Mouse (Mus musculus): ENCODE results near the gene Rfc2. TPM values are rescaled to one million over a fixed set of nuclear protein-coding genes. Genes with fewer than 3 reads are reported as not detected.

Gene Rfc2
- total RNA-seq, 2 experiments from 2014 or later: 24.8 TPM

DNA sequence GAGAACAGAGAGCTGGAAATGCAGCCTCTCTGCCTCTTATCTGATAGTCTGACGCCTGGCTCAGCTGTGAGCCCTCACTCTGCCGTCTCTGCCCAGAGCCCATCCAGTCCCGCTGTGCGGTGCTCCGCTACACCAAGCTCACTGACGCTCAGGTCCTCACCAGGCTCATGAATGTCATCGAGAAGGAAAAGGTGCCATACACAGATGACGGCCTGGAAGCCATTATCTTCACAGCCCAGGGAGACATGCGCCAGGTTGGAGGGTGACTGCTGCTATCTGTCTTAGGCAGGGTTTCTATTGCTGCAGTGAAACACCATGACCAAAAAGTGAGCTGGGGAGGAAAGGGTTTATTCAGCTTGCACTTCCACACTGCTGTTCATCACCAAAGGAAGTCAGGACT, 11.9 kb downstream of the Rfc2 start:
- DNase-seq (ENCODE audit: low spot score): no peak
- intact Hi-C loops (cut with DNase I): no loop called here

DNA sequence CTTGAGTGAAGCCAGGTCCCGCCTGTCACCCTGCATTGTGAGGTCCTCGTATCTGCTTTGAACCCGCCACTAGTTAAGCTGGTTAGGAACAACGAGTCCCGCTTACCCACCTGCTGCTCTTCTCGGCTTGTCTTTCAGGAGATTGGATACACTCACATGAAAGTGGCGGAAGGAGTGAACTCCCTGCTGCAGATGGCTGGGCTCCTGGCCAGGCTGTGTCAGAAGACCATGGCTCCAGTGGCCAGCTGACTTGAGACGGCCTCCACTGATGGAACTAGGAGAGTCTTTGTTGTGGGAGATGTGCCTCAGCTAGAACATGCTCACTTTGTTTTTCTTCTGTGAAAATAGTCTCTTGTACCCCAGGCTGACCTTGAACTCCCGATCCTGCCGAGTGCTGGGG, 16.5 kb downstream of the Rfc2 start:
- intact Hi-C loops (cut with DNase I): no loop called here
- no peak for DNase-seq (ENCODE audit: low spot score)

DNA sequence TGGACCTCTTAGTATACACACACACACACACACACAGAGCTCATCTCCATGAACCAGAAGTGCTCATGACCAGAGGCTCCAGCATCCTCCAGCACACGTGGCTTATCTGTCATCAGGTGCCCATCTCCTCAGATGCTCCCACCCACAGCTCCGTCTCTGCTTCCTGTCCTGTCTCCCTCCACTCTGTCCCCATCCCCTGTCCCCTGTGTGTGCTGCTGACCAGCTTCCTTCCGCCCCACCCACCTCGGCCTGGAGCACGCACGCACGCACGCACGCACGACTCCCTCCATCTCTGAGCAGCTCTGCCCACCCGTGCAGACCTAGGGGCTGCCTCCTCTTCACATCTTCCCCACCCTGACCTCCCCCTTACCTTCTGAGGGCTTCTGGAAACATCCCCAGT, 23.2 kb downstream of the Rfc2 start:
- no peak for DNase-seq (ENCODE audit: low spot score)
- intact Hi-C loops (cut with DNase I): no loop called here

DNA sequence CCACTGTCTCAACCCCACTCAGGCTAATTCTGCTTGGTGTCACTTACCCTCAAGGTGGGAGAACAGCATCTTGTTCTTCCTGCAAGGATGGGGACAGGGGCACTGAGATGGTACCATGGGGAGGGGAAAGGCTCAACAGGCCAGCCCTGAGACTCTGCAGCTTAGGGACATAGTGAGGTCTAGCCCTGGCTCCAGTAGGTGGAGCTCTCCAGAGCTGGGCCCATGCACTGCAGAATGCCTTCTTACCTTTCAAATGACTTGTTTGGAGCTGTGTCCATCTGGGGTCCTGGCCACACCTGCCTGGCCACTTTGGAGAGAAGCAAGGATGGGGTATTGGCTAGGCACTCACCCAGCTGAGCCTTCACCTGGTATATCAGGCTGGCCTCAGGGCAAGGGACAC, 25.1 kb downstream of the Rfc2 start:
- DNase-seq (ENCODE audit: low spot score): no peak
- intact Hi-C loops (cut with DNase I): no loop called here

DNA sequence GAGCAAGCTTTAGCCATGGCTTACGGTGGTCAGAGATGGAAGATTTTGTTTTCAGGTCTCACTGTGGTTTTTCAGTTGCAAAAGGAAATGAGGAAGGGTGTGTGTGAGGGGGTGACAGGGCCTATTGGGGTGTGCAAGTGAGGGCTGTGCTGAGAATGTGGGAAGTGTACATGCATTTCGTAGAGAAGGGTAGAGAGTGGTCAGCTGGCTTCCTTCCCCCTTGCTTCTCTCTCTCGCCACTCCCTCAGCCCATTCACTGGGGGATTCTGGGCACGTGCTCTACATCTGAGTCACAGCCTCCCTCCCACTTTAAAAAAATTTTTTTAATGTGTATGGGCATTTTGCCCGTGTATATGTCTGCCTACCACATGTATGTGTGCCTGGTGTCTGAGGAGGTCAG, 26.0 kb downstream of the Rfc2 start:
- DNase-seq (ENCODE audit: low spot score): no peak
- intact Hi-C loops (cut with DNase I): no loop called here

DNA sequence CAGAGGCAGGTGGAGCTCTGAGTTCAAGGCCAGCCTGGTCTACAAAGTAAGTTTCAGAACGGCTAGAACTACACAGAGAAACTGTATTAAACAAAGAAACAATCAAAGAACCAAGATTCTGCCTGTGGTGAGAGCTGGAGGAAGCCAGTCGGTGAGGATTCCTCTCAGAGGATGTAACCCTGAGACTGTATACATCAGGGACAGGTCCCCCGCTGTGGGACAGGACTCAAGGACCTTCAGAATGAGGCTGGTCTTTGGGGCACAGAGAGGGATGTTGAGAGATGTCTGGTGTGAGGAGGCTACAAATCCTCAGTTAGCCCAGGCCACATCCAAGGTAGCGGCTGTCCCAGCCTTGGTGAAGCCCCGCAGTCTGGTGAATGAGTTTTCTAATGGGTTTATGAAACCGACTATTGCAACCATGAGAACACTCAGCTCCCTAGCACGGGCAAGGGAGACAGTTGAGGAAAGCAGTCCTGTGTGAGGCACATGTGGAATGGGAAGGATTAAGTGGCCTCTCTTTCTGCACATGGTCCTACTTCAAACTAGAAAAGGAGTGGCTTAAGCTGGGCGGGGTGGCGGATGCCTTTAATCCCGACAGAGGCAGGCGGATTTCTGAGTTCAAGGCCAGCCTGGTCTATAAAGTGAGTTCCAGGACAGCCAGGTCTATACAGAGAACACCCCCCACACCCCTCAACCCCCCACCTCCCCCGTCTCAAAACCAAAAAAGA, 28.9 kb downstream of the Rfc2 start:
- intact Hi-C loops (cut with DNase I): no loop called here

DNA sequence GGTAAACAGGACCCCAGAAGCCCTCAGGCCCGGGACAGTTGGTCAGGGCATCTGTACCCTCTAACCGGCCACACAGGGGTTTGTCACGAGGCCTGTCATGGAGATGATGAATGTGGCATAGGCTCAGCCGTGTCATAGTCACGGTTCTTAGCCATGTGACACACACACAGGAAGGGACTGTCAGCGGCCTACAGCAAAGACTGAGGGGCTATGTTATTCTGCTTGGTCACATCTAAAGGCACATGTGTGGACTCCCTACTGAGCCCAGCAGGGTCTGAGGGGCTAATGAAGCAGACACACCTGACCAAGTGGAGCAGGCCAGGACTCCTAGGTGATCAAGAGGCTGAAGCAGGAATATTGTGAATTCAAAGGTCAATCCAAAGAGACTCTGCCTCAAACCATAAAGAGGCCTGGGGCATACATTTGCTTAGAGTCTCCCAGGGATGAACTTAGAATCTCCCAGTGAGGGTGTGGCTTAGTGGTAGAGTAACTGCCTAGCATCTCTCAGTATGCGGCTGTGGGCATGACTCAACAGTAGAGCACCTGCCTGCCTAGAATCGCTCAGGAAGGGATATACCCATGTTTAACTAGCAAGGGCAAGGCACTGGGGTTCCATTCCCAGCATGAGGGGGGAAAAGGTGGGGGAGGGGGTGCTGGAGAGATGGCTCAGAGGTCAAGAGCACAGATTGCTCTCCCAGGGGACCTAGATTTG, 30.8 kb downstream of the Rfc2 start:
- intact Hi-C loops (cut with DNase I): no loop called here
- no peak for DNase-seq (ENCODE audit: low spot score)

More for the DNA sequence above, 28.9 kb downstream of the Rfc2 start:
- DNase-seq (ENCODE audit: low spot score): no peak

DNA sequence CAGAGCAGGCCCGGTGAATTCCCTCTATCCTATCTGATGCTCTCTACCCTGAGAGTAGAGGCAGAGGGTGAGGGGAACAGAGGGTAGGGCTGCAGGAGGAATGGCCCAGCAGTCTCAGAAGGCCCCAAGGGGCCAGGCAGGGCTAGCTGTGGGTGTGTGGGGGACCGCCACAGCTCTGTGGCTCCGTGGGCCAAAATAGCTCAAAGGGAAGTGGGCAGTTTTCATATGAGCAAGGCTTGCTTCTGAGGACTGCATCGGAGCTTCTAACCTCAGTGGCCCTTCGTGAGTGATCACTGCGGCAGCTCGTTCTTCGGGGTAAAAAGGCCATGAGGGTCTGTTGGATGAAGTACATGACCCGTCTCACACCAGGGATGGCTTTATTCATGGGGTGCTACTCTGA, 32.6 kb downstream of the Rfc2 start:
- no peak for DNase-seq (ENCODE audit: low spot score)
- intact Hi-C loops (cut with DNase I): no loop called here

DNA sequence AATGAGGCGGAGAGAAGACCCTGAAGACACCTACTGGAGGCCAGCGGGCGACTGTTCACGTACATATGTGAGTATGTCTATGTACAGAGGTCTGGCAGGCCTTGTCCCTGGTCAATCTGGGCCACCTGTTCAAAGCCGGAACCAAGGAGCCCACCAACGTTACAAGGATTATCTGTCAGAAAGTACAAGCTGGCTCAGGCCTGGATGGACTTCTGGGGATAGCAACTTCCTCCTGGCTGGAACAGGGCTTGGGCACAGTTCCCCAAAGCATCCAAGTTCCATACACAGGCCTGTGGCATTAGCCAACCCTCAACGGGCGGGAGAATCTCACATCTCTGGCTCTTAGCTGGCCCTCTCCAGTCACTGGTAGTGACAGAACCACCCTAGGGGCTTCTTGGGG, 33.1 kb downstream of the Rfc2 start:
- no peak for DNase-seq (ENCODE audit: low spot score)
- intact Hi-C loops (cut with DNase I): no loop called here

DNA sequence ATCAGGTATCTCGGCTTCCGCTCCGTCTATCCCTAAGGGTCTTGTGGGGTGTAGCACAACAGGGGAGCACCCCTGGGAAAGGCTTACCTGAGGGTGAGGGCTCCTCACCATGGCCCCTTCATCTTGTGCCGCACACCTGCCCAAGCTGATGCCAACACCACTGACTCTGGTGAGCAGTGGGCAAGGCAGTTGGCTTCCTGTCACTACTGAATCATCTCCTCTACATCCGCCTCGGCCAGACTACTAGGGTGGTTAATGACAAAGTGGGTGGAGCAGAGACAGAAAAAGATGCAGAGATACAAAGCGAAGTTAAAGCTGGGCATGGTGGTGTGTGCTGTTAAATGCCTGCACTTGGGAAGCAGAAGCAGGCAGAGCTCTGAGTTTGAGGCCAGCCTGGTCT, 33.6 kb downstream of the Rfc2 start, which contains the start of gene Lat2:
Lat2 (minus strand) TSS at position 224 of the 400 bp plus-strand sequence.
- intact Hi-C loops (cut with DNase I): no loop called here
- DNase-seq (ENCODE audit: low spot score): no peak

DNA sequence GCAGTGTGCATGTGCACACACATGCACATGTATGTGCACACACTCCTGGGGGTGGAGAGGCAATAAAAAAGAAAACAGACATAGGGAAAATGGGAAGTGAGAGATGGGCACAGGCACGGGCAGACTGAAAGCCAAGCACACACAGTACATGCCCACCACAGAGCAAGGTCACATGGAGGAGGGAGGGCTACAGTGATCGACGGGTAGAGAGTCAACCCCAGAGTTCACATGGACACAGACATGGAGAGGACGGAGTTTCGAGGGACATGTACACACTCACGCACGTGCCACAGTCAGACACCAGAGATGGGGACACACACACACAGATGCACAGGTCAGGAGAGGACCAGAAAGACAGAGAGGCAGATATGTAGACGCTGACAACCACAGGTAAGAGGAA, 34.2 kb downstream of the Rfc2 start:
- no peak for DNase-seq (ENCODE audit: low spot score)
- intact Hi-C loops (cut with DNase I): no loop called here

DNA sequence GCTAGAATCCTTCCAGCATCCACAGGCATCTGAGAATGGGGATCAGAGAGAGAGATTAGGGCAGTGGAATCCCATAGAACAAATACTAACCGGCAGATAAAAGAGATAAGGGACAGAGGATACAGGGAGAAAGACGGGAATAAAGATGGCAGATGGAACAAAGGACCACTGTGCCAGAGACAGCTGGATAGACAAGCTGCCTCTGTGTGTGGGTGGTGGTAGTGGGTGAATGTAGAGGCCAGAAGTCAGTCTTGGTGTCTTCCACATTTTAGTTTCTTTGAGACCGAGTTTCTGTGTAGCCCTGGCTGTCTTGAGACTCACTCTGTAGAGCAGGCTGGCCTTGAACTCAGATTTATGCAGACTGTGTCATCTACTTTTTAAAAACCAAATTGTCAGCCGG, 34.6 kb downstream of the Rfc2 start:
- intact Hi-C loops (cut with DNase I): no loop called here
- no peak for DNase-seq (ENCODE audit: low spot score)

DNA sequence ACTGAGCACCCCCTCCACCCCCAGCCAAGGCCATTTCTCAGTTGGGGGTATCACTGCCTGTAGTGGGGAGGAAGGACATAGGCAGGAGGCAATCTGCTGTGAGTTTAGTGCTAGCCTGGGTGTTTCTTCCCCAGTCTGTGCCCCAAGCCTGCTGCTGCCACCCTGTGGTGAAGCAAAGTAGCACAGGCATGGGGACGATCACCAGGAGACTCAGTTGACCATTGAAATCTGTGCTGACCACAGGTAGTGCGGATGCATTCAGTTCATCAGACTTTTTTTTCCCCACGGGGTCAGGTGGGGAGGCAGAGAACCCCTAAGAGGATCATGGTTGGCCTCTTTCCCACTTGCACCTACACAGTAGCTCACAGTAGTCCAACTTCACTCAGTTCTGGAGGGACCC, 35.9 kb downstream of the Rfc2 start:
- peak; percentile 26 for DNase-seq (ENCODE audit: low spot score)
- intact Hi-C loops (cut with DNase I): loop anchor here (1.0 kb wide), 1 partner anchor 123 kb away; no protein-coding TSS in a partner anchor

DNA sequence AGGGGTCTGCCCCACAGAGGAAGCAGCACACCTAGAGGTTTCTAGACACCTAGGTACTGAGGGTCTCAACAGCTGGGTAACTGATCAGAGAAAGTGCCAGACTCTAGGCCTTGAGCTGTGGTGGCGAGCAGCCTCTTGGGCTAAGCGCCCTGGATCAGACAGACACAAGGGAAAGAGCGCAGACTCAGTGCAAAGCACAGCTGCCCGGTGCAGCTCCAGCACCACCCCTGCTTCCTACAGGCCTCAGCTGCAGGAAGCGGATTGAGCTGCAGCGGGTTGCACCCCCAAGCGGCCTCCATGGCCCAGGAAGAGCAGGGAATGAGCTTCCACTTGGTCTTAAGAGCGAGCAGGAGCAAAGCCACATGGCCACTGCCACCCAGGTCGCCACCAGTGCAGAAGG, 39.3 kb downstream of the Rfc2 start:
- intact Hi-C loops (cut with DNase I): no loop called here
- no peak for DNase-seq (ENCODE audit: low spot score)

DNA sequence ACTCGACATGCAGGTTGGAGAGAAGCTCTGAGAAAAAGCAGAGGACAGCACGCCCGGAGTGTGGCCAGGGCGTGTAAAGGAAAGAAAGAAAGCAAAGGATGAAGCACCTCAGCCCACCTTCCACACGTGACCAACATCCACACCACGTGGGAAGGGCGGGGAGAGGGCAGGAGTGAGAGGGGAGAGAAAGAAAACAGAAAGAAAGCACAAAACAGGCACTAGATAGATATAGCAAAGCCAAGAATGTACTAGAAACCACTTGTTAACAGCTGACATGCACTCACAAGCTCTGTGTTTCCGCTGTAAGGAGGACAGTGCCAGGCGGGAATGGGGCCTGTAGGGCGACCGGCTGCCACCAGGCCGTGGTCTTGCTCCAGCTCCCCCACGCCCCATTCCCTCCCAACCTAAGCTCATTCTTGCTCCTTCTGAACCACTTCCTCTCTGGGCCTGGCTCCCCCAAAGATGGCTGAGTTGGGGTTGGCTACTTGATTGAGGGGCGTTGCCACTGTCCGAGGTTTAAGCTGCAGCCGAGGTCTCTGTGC, 40.0 kb downstream of the Rfc2 start:
- no peak for DNase-seq (ENCODE audit: low spot score)

DNA sequence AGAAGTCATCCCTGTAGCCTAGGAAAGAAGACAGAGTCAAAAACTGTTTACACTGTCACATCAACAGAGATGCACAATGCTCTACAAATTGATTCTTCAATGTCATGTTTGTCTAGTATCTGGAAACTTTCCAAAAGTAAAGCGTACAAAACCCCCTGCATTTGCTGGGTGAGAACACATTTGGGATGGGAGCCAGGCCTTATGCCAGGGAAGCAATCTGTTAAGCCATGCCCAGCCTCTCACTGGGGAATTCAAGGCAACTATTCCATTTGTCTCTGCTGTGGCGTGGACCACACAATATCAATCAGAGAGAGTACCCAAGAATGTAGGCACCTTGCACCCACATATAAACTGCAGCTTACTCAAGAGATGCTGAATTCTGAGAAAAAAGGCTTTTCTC, 40.9 kb downstream of the Rfc2 start:
- DNase-seq (ENCODE audit: low spot score): no peak
- intact Hi-C loops (cut with DNase I): no loop called here

More for the DNA sequence above, 40.0 kb downstream of the Rfc2 start:
- intact Hi-C loops (cut with DNase I): no loop called here

DNA sequence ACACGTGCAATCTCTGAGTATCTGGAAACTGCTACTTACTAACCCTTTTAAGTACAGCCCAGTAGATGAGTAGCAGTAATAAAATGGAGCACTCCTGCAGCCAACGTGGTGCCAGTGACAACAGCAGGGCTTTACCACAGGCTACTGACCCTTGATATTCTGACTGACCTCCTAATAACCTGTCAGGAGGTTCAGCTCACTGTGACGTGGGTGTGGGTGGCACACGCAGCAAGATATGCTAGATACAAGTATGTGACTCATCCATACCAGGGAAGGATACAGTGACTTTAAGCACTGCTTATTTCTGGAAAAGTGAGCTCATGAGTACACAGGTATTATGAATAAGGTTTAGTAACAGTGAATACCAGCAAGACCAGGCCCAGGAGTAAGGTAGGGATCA, 48.3 kb downstream of the Rfc2 start:
- intact Hi-C loops (cut with DNase I): no loop called here

DNA sequence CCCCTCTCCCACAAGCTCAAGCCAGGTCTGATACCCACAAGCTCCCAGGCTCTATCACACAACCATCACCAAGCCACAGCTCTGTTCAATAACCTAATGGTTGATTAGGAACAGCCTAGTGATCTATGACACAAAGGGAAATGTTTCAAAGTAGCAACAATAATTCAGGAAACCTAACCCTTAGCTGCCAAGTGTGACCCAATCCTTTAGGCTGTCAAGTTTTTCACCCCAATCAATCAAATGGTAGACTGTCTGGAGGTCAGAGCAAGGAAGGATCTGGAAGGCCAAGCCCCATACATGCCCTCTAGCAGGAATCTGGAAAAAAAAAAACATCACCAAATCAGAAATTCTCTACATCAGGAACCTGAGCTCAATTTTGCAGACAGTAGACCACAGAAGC, 49.7 kb downstream of the Rfc2 start:
- intact Hi-C loops (cut with DNase I): no loop called here
- no peak for DNase-seq (ENCODE audit: low spot score)

More for the DNA sequence above, 48.3 kb downstream of the Rfc2 start:
- DNase-seq (ENCODE audit: low spot score): no peak

DNA sequence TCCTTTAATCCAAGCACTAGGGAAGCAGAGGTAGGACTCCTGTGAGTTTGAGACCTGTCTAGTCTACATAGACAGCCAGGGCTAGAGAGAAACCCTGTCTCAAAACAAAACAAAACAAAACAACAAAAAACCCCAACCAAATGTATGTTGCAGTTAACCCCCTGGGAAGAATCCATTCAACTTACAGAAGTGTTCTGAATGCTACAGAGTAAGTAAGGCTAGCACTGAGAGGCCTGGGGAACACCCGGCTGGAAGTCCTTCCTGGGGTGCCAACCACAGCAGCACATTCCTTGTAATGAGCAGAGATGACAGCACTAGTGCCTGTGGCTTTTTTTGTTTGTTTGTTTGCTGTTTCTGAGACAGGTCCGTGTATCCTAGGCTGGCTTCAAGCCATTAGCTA, 51.7 kb downstream of the Rfc2 start:
- DNase-seq (ENCODE audit: low spot score): no peak
- intact Hi-C loops (cut with DNase I): no loop called here

DNA sequence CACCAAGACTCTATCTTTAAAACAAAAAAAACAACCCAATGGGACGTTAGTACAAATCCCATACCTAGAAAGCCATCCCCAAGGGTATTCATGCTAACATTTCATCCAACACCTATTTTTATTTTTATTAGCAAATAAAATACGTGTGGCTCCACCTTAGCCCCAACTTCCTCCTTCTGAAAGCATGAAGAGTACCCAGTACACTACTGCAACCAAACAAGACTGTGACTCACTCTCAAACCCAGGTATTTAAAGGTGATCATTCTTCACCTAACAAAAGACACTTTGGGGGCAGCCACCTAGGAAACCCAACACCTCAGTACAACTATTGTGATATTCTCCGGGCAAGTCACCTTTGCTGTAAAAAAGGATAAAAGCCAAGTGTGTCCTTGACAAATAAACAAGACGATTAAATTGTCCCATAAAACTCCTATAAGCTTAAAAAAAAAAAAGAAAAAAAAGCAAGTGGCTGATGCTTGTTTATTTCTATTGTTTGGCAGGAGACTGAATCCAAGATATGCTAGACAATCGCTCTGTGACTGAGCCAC, 56.7 kb downstream of the Rfc2 start:
- intact Hi-C loops (cut with DNase I): no loop called here
- DNase-seq (ENCODE audit: low spot score): no peak
